Mouse (Mus musculus) megakaryocyte, embryonic 14.5 days (primary cell): ENCODE measurements around the gene Map3k13.

Experiments
- FLI1 ChIP-seq: IDR thresholded peaks from 2 replicates; pipeline ENCODE4 v1.6.1; 2012; ENCODE audit warnings: low read length, inconsistent platforms, mixed read lengths
- GATA1 ChIP-seq: IDR thresholded peaks from 3 replicates; pipeline ENCODE4 v1.6.1; 2012; ENCODE audit warnings: mixed read lengths, low read length, inconsistent platforms, borderline replicate concordance

GRCm38 (mm10) chr16:21868651-21869050 is 74.5 kb downstream of the Map3k13 start:
- TF ChIP-seq GATA1 (no peak), FLI1 (no peak)
